Mouse (Mus musculus) right cerebral cortex, postnatal 4 days (tissue): ENCODE data around the gene Fuca1.
A peak's percentile ranks its signal among the peaks of the same experiment; 100 is the strongest.
"Not testable (repeated sequence)": the region's sequence is repeated elsewhere in the genome, so short reads cannot be mapped to it uniquely, and the experiment has no call there.

Experiments
- DNase-seq: peaks from one replicate; pipeline ENCODE4 v3.0.0-alpha.2; 2022

Gene Fuca1

GRCm38 (mm10) chr4:135926195-135926808 lies 5.8 kb downstream of the Fuca1 start:
- DNase-seq: no peak

GRCm38 (mm10) chr4:135926861-135927260 lies 6.3 kb downstream of the Fuca1 start:
- no peak for DNase-seq

GRCm38 (mm10) chr4:135928376-135928775 lies 7.8 kb downstream of the Fuca1 start:
- DNase-seq: no peak

GRCm38 (mm10) chr4:135929405-135929804 lies 8.9 kb downstream of the Fuca1 start:
- DNase-seq: no peak

GRCm38 (mm10) chr4:135929828-135930227 lies 9.3 kb downstream of the Fuca1 start:
- no peak for DNase-seq

GRCm38 (mm10) chr4:135930239-135930638 lies 9.7 kb downstream of the Fuca1 start:
- DNase-seq: no peak

GRCm38 (mm10) chr4:135931832-135932231 lies 11.3 kb downstream of the Fuca1 start:
- DNase-seq: no peak

GRCm38 (mm10) chr4:135934708-135935500 lies 14.4 kb downstream of the Fuca1 start:
- no peak for DNase-seq

- DNase-seq: no peak
Observed at GRCm38 (mm10) chr4:135935502-135935901, 15.0 kb downstream of the Fuca1 start.

GRCm38 (mm10) chr4:135938858-135939257 lies 18.3 kb downstream of the Fuca1 start:
- no peak for DNase-seq

GRCm38 (mm10) chr4:135941026-135941425 lies 20.5 kb downstream of the Fuca1 start:
- DNase-seq: not testable (repeated sequence)

GRCm38 (mm10) chr4:135942193-135942592 lies 21.7 kb downstream of the Fuca1 start:
- no peak for DNase-seq

- DNase-seq: no peak
Observed at GRCm38 (mm10) chr4:135943389-135943788, 22.9 kb downstream of the Fuca1 start.

- DNase-seq: no peak
Observed at GRCm38 (mm10) chr4:135945706-135946105, 25.2 kb downstream of the Fuca1 start.

GRCm38 (mm10) chr4:135946278-135946658 lies 25.7 kb downstream of the Fuca1 start, which contains the start of gene Hmgcl:
Gene Hmgcl (plus strand): TSS chr4:135946448.
- peak; percentile 91 for DNase-seq

GRCm38 (mm10) chr4:135946659-135947301 lies 26.2 kb downstream of the Fuca1 start:
- DNase-seq: no peak

GRCm38 (mm10) chr4:135948142-135948541 lies 27.6 kb downstream of the Fuca1 start:
- DNase-seq: no peak

GRCm38 (mm10) chr4:135949475-135949874 lies 28.9 kb downstream of the Fuca1 start:
- no peak for DNase-seq

- DNase-seq: no peak
Observed at GRCm38 (mm10) chr4:135949911-135950310, 29.4 kb downstream of the Fuca1 start.

- DNase-seq: no peak
Observed at GRCm38 (mm10) chr4:135950365-135950764, 29.8 kb downstream of the Fuca1 start.

- DNase-seq: no peak
Observed at GRCm38 (mm10) chr4:135951505-135951904, 31.0 kb downstream of the Fuca1 start.

GRCm38 (mm10) chr4:135953179-135953578 lies 32.6 kb downstream of the Fuca1 start:
- no peak for DNase-seq

GRCm38 (mm10) chr4:135954241-135954640 lies 33.7 kb downstream of the Fuca1 start:
- peak; percentile 83 for DNase-seq

GRCm38 (mm10) chr4:135955886-135956285 lies 35.4 kb downstream of the Fuca1 start:
- no peak for DNase-seq
